Mouse (Mus musculus) adrenal gland, postnatal 4 days (tissue): ENCODE data around the gene Ubxn1. TPM values are rescaled to one million over a fixed set of nuclear protein-coding genes. Genes with fewer than 3 reads are reported as not detected.

Experiments
- DNase-seq, 2 experiments: peaks; one replicate each; pipeline ENCODE4 v3.0.0; 2021 to 2022; ENCODE audit warnings: low spot score in 2 of 2, mixed read lengths in 2 of 2
- microRNA-seq: library from miRNA; unstranded; fragments of <30 nt; microRNA quantifications from one replicate; pipeline ENCODE4 v1.2.0, GENCODE M21; 2021
- total RNA-seq, 2 experiments: library from RNA; stranded (reverse); gene quantifications; 2 replicates each; pipeline ENCODE4 v1.2.3; 2021

The Ubxn1 gene
- total RNA-seq, 2 experiments from 2014 or later = 217 to 224 TPM

GRCm38 (mm10) chr19:8897211-8897864, 26.0 kb downstream of the Ubxn1 start:
- DNase-seq = peak in 1 of 2 experiments; percentile 37

GRCm38 (mm10) chr19:8897865-8898495, 26.7 kb downstream of the Ubxn1 start, which contains the start of gene Ganab:
TSS of gene Ganab (plus strand) at chr19:8898071.
- DNase-seq = peak; percentile 85 to 95

GRCm38 (mm10) chr19:8898576-8898975, 27.3 kb downstream of the Ubxn1 start:
- no peak for DNase-seq

- no peak for DNase-seq
Observed at GRCm38 (mm10) chr19:8899079-8899478, 27.8 kb downstream of the Ubxn1 start.

GRCm38 (mm10) chr19:8903412-8903811, 32.1 kb downstream of the Ubxn1 start:
- no peak for DNase-seq

DNA sequence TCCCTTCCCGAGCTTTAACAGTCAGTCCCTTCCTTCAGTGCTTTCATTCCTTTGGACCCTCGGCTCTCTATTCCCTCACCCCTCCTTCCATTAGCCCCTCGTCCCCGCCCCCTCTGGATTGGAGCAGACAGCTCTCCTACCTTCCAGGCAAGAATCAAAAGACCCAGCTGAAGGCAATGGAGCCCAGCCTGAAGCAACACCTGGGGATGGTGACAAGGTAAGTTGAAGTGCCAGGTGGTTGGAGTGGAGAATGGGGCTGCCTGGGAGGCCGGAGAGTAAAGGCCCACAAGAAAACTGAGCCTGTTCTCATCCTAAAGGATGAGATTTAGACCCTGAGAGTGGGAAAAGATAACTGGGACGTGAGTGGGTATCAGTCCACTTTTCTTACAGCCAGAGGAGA, 37.2 kb downstream of the Ubxn1 start:
- DNase-seq = no peak

DNA sequence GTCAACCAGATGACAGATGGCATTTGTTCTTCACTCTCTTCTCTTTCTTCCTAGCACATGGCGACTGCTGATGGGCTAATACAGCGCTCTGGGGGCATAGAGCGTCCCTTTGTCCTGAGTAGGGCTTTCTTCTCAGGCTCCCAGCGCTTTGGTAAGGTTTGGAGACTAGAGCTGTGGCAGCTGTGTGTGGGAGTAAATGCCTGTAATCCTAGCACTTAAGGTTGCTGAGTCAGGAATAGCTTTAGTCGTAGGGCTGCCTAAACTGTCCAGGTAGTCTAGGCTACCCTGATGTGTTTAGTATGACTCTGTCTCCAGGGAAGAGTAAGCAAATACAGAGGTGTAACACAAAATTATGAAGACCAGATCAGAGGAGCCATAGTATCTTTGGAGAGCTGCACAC, 40.5 kb downstream of the Ubxn1 start:
- no peak for DNase-seq

GRCm38 (mm10) chr19:8914212-8914611, 42.9 kb downstream of the Ubxn1 start:
- no peak for DNase-seq

- DNase-seq = no peak
Observed at GRCm38 (mm10) chr19:8919000-8919399, 47.7 kb downstream of the Ubxn1 start.

GRCm38 (mm10) chr19:8919684-8920072, 48.4 kb downstream of the Ubxn1 start:
- DNase-seq = no peak

- DNase-seq = peak; percentile 82 to 89
Observed at GRCm38 (mm10) chr19:8920073-8920736, 48.9 kb downstream of the Ubxn1 start, which contains the start of gene B3gat3. TSS of gene B3gat3 (plus strand) at chr19:8920374.

- no peak for DNase-seq
Observed at GRCm38 (mm10) chr19:8920836-8921291, 49.6 kb downstream of the Ubxn1 start.

- DNase-seq = no peak
Observed at GRCm38 (mm10) chr19:8921741-8922140, 50.4 kb downstream of the Ubxn1 start.

Small RNA genes within 50 kb of the gene (microRNA-seq; reads per million reads assigned to microRNA genes)
- gene Mir5136 = 0.79 reads per million

Other genes with a start within 250 kb of the Ubxn1 start
- 1 to 10 TPM; 2.7 to 3.0 TPM for gene Chrm1, start 207.7 kb upstream of the Ubxn1 start, total RNA-seq
- gene Slc3a2, start 148.1 kb upstream of the Ubxn1 start, total RNA-seq = 100 to 1,000 TPM; 161 to 174 TPM
- gene Wdr74, start 135.7 kb upstream of the Ubxn1 start, total RNA-seq = 10 to 100 TPM; 64.2 to 64.3 TPM
- 1 to 10 TPM; 2.3 to 2.5 TPM for gene 1700092M07Rik, start 130.8 kb upstream of the Ubxn1 start, total RNA-seq
- gene Stx5a, start 130.1 kb upstream of the Ubxn1 start, total RNA-seq = 100 to 1,000 TPM; 118 to 125 TPM
- gene Nxf1, start 114.4 kb upstream of the Ubxn1 start, total RNA-seq = 100 to 1,000 TPM; 124 to 145 TPM
- 100 to 1,000 TPM; 102 to 103 TPM for gene Tmem223, start 100.5 kb upstream of the Ubxn1 start, total RNA-seq
- gene Tmem179b, start 97.0 kb upstream of the Ubxn1 start, total RNA-seq = 10 to 100 TPM; 65.4 to 68.6 TPM
- gene Taf6l, start 85.1 kb upstream of the Ubxn1 start, total RNA-seq = 10 to 100 TPM; 18.3 to 18.9 TPM
- gene Polr2g, start 72.9 kb upstream of the Ubxn1 start, total RNA-seq = 100 to 1,000 TPM; 103 TPM
- gene Zbtb3, start 68.9 kb upstream of the Ubxn1 start, total RNA-seq = 1 to 10 TPM; 2.0 to 2.4 TPM
- gene Ttc9c, start 52.2 kb upstream of the Ubxn1 start, total RNA-seq = 10 to 100 TPM; 32.1 to 34.3 TPM
- gene Hnrnpul2, start 51.5 kb upstream of the Ubxn1 start, total RNA-seq = 10 to 100 TPM; 73.5 to 83.1 TPM
- gene AC129217.1, start 41.7 kb upstream of the Ubxn1 start, total RNA-seq = not detected
- gene Bscl2, start 34.0 kb upstream of the Ubxn1 start, total RNA-seq = 100 to 1,000 TPM in 1 of 2 experiments, 10 to 100 TPM in 1; 91.5 to 102 TPM
- 10 to 100 TPM; 14.5 to 16.3 TPM for gene Gng3, start 32.3 kb upstream of the Ubxn1 start, total RNA-seq
- 1 to 10 TPM; 3.5 to 4.2 TPM for gene Lrrn4cl, start 20.7 kb upstream of the Ubxn1 start, total RNA-seq
- 10 to 100 TPM; 56.6 to 59.1 TPM for gene Uqcc3, start 9.4 kb downstream of the Ubxn1 start, total RNA-seq
- gene Lbhd1, start 12.2 kb downstream of the Ubxn1 start, total RNA-seq = 10 to 100 TPM; 11.8 to 12.7 TPM
- gene Gm49403, start 12.4 kb downstream of the Ubxn1 start, total RNA-seq = not detected
- 10 to 100 TPM; 36.7 to 37.7 TPM for gene 1810009A15Rik, start 17.4 kb downstream of the Ubxn1 start, total RNA-seq
- 1 to 10 TPM; 2.8 to 3.3 TPM for gene Gm49416, start 17.4 kb downstream of the Ubxn1 start, total RNA-seq
- gene Ints5, start 21.5 kb downstream of the Ubxn1 start, total RNA-seq = 10 to 100 TPM; 29.6 to 30.9 TPM
- gene Ganab, start 26.6 kb downstream of the Ubxn1 start, total RNA-seq = 100 to 1,000 TPM; 183 to 194 TPM
- gene B3gat3, start 48.9 kb downstream of the Ubxn1 start, total RNA-seq = 10 to 100 TPM; 56.2 to 56.8 TPM
- gene Rom1, start 57.9 kb downstream of the Ubxn1 start, total RNA-seq = 10 to 100 TPM; 13.3 to 15.3 TPM
- gene Eml3, start 58.1 kb downstream of the Ubxn1 start, total RNA-seq = 10 to 100 TPM; 65.2 to 72.1 TPM
- 100 to 1,000 TPM; 141 to 144 TPM for gene Mta2, start 70.4 kb downstream of the Ubxn1 start, total RNA-seq
- 10 to 100 TPM; 23.2 to 26.9 TPM for gene Tut1, start 82.4 kb downstream of the Ubxn1 start, total RNA-seq
- gene Eef1g, start 95.5 kb downstream of the Ubxn1 start, total RNA-seq = 100 to 1,000 TPM; 505 to 508 TPM
- gene Ahnak, start 117.8 kb downstream of the Ubxn1 start, total RNA-seq = 100 to 1,000 TPM; 125 to 131 TPM
- gene Scgb1a1, start 216.5 kb downstream of the Ubxn1 start, total RNA-seq = not detected